Mouse (Mus musculus) embryonic fibroblast, embryonic 13.5 days (primary cell): ENCODE measurements around the gene Ank3.

Source experiments
- CTCF ChIP-seq: IDR thresholded peaks from 2 replicates; pipeline ENCODE4 v1.5.1; 2011; ENCODE audit warnings: mild to moderate bottlenecking, control low read depth, low read length, moderate library complexity, borderline replicate concordance; ENCODE audit not compliant: insufficient read depth
- POLR2A ChIP-seq: IDR thresholded peaks from 2 replicates; pipeline ENCODE4 v1.6.1; 2011; ENCODE audit warnings: low read depth, mild to moderate bottlenecking, control low read depth, low read length, moderate library complexity

- TF ChIP-seq CTCF (no peak), POLR2A (no peak)
Observed at GRCm38 (mm10) chr10:69746322-69746721, 347.7 kb downstream of the Ank3 start.
